In the genomic region with DNA sequence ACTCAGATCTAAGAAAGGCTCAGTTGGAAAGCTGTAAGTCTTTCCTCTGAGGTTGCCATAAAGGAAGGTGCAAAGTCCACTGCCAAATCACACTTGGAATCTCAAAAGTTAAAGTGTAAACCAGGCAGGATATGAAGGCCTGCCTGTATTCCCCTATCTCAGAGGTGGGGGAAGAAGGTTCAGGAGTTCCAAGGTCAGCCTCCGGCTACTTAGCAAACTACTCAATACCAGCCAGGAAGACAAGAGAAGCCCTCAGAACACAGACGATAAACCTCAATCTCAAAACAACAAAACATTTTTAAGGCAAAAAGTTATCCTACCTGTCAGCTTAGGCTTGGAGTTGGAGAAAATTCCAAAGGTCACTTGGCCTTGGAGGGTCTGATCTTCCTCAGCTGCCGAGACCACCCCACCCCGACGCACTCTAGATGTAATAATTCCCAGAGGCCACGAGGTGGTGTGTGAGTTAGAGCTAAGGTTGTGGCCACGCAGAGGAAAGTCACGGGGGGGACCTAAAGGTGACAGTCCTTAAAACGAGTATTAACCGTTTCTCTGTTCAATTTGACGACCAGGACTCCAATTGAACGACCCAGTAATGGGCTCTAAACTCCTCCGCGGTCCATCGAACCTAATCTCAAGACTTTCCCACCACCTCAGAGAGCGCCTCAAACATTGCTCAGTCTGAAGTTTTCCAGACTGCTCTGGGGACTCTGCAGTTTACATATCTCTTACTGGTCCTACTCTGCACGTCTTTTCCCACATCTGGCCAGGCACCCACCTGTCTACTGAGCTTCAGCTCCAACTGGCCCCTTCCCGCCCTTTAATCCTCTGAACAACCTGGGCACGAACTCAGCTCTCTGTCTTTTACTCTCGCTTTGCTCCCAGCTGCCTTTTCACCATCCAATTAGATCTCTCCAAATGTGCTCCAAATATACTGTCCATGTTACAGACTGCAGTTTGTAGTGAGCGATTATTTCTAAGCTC, we compare ENCODE assay signal across 7 mouse cellular contexts. TPM values are rescaled to one million over a fixed set of nuclear protein-coding genes. Genes with fewer than 3 reads are reported as not detected.
DNase-seq lines count a peak whose midpoint lies in the region; ATAC-seq and TF ChIP-seq lines count a peak whose summit lies in the region.

No protein-coding gene starts in this region.

- peaks cover 7% of the 10 kb centered on the region; the same call in 1 of the 2 replicates for H3K79me2 ChIP-seq in MEL (ENCODE audit: control insufficient read depth, insufficient read depth, low read length, poor library complexity)

- ATAC-seq in common myeloid progenitor, adult 5-6 weeks (replicated peaks; ENCODE audit: low read depth, poor library complexity, severe bottlenecking) = peak; percentile 74
- ATAC-seq in heart, embryonic 12.5 days (ENCODE audit: insufficient number of reproducible peaks, low FRiP score) = no peak
- ATAC-seq in kidney, embryonic 14.5 days (ENCODE audit: low FRiP score, low TSS enrichment) = peak; percentile 36
- 0 out of 2 replicates have a peak, but pooled peaks have one; percentile 15 for ATAC-seq in lung, embryonic 16.5 days (ENCODE audit: low read depth)

- no peak overlapping the region for H3K27ac ChIP-seq in MEL (ENCODE audit: control insufficient read depth, low read depth, low read length)
- no peak overlapping the region for H3K27ac ChIP-seq in heart, embryonic 12.5 days (ENCODE audit: poor library complexity, severe bottlenecking)
- peak overlapping the region; percentile 43; the same call in 1 of the 2 replicates for H3K27ac ChIP-seq in kidney, embryonic 14.5 days (ENCODE audit: low read depth, low read length)
- peak overlapping the region; percentile 88 for H3K27ac ChIP-seq in lung, embryonic 16.5 days (ENCODE audit: low read length)

- H3K27me3 ChIP-seq in MEL (ENCODE audit: control insufficient read depth in 1 of 2, insufficient read depth in 2 of 2, low read length in 2 of 2) = peaks cover 0 to 1% of the 10 kb centered on the region in 2 experiments; a peak in 1 of 4 replicates
- no peaks in the 10 kb centered on the region for H3K27me3 ChIP-seq in heart, embryonic 12.5 days (replicated peaks)
- no peaks in the 10 kb centered on the region for H3K27me3 ChIP-seq in kidney, embryonic 14.5 days (ENCODE audit: control insufficient read depth, insufficient read depth, low read length)
- H3K27me3 ChIP-seq in lung, embryonic 16.5 days (ENCODE audit: control insufficient read depth, insufficient read depth, low read depth, low read length) = no peaks in the 10 kb centered on the region

- 11% methylated on average over 21 of the region's 21 CpGs for WGBS in heart, embryonic 12.5 days
- WGBS in kidney, embryonic 14.5 days = 7% methylated on average over 21 of the region's 21 CpGs
- WGBS in lung, embryonic 16.5 days = 5% methylated on average over 21 of the region's 21 CpGs

- no peak for TF ChIP-seq EP300 in MEL (IDR thresholded peaks at IDR 0.05; ENCODE audit: low read depth in 1 of 2, low read length in 2 of 2)

- TF ChIP-seq POLR2A in MEL (IDR thresholded peaks at IDR 0.05; ENCODE audit: control insufficient read depth in 1 of 2, insufficient read depth in 1 of 2, low read depth in 1 of 2, low read length in 2 of 2, poor library complexity in 1 of 2) = no peak

- TF ChIP-seq CTCF in MEL (IDR thresholded peaks at IDR 0.05 in 2 of 3, conservative IDR thresholded peaks at IDR 0.05 in 1 of 3; ENCODE audit: control insufficient read depth in 1 of 3, insufficient read depth in 1 of 3, low read depth in 2 of 3, low read length in 3 of 3, poor library complexity in 1 of 3, severe bottlenecking in 1 of 3) = peak; percentile 38 to 59 (median 42)

- TF ChIP-seq RAD21 in MEL (IDR thresholded peaks at IDR 0.05; ENCODE audit: low read depth, low read length) = peak; percentile 43

- H3K9me3 ChIP-seq in MEL (replicated peaks; ENCODE audit: insufficient read depth, low read length) = no peaks in the 10 kb centered on the region
- H3K9me3 ChIP-seq in heart, embryonic 12.5 days (replicated peaks) = no peaks in the 10 kb centered on the region
- no peaks in the 10 kb centered on the region; the same call in 1 of the 2 replicates for H3K9me3 ChIP-seq in kidney, embryonic 14.5 days (ENCODE audit: control insufficient read depth, low read length)
- no peaks in the 10 kb centered on the region for H3K9me3 ChIP-seq in lung, embryonic 16.5 days (ENCODE audit: control insufficient read depth, low read length)

- peak overlapping the region; percentile 34 for H3K9ac ChIP-seq in MEL (ENCODE audit: control insufficient read depth, low read depth, low read length, poor library complexity, severe bottlenecking)
- peak overlapping the region; percentile 82; the same call in 1 of the 2 replicates for H3K9ac ChIP-seq in heart, embryonic 12.5 days
- H3K9ac ChIP-seq in kidney, embryonic 14.5 days (ENCODE audit: low read depth, low read length) = no peak overlapping the region
- peak overlapping the region; percentile 95 for H3K9ac ChIP-seq in lung, embryonic 16.5 days (ENCODE audit: low read length)

- peak overlapping the region; percentile 43 to 57 for H3K4me3 ChIP-seq in MEL (ENCODE audit: control insufficient read depth in 1 of 2, insufficient read depth in 1 of 2, low read depth in 2 of 2, low read length in 2 of 2)
- H3K4me3 ChIP-seq in heart, embryonic 12.5 days = peak overlapping the region; percentile 74
- peak overlapping the region; percentile 79 for H3K4me3 ChIP-seq in kidney, embryonic 14.5 days (ENCODE audit: low read length)
- H3K4me3 ChIP-seq in lung, embryonic 16.5 days (ENCODE audit: low read length) = peak overlapping the region; percentile 92

- H3K4me2 ChIP-seq in heart, embryonic 12.5 days = peak overlapping the region; percentile 82
- H3K4me2 ChIP-seq in kidney, embryonic 14.5 days (replicated peaks; ENCODE audit: low read depth, low read length) = peak overlapping the region; percentile 75
- peak overlapping the region; percentile 84 for H3K4me2 ChIP-seq in lung, embryonic 16.5 days (ENCODE audit: low read depth, low read length)

- peak; percentile 12 for DNase-seq in CD4-positive helper T cell, adult 2 months (ENCODE audit: low read depth, low spot score)
- peak; percentile 63 for DNase-seq in MEL (ENCODE audit: low read depth, low spot score)
- DNase-seq in ovary, postnatal 14 days (ENCODE audit: low spot score) = peak; percentile 15

- peaks cover 0 to 5% of the 10 kb centered on the region in 2 experiments; a peak in 2 of 4 replicates for H3K4me1 ChIP-seq in MEL (ENCODE audit: control insufficient read depth in 1 of 2, insufficient read depth in 2 of 2, low read length in 2 of 2)
- peaks cover 7% of the 10 kb centered on the region for H3K4me1 ChIP-seq in heart, embryonic 12.5 days (replicated peaks)
- 0 out of 2 replicates have a peak, but pooled peaks cover 12% of the 10 kb centered on the region for H3K4me1 ChIP-seq in kidney, embryonic 14.5 days (ENCODE audit: control insufficient read depth, insufficient read depth, low read length)
- peaks cover 20% of the 10 kb centered on the region for H3K4me1 ChIP-seq in lung, embryonic 16.5 days (replicated peaks; ENCODE audit: control insufficient read depth, insufficient read depth, low read length)

- H3K36me3 ChIP-seq in MEL (ENCODE audit: control insufficient read depth in 1 of 2, insufficient read depth in 2 of 2, low read length in 2 of 2) = no peaks in the 10 kb centered on the region
- no peaks in the 10 kb centered on the region for H3K36me3 ChIP-seq in heart, embryonic 12.5 days
- H3K36me3 ChIP-seq in kidney, embryonic 14.5 days (ENCODE audit: control insufficient read depth, insufficient read depth, low read length) = no peaks in the 10 kb centered on the region
- no peaks in the 10 kb centered on the region for H3K36me3 ChIP-seq in lung, embryonic 16.5 days (ENCODE audit: control insufficient read depth, insufficient read depth, low read length)

TF ChIP-seq in MEL, 35 proteins besides CTCF, POLR2A, EP300 and RAD21 (continues in another document):
- TF ChIP-seq ZNF384 (IDR thresholded peaks at IDR 0.05; ENCODE audit: low read depth, low read length) (no peak), NRF1 (IDR thresholded peaks at IDR 0.05; ENCODE audit: insufficient read depth, low read depth, low read length, poor library complexity, severe bottlenecking) (no peak), CHD2 (IDR thresholded peaks at IDR 0.05; ENCODE audit: low read length) (no peak), ZC3H11A (IDR thresholded peaks at IDR 0.05; ENCODE audit: low read depth, low read length) (peak; percentile 37), GABPA (IDR thresholded peaks at IDR 0.05; ENCODE audit: low read depth, low read length) (no peak), POLR2AphosphoS2 (IDR thresholded peaks at IDR 0.05; ENCODE audit: low read length) (no peak), ZKSCAN1 (IDR thresholded peaks at IDR 0.05; ENCODE audit: low read depth, low read length) (no peak), MYC (IDR thresholded peaks at IDR 0.05; ENCODE audit: low read depth, low read length) (no peak), MAX (IDR thresholded peaks at IDR 0.05; ENCODE audit: low read length) (no peak), USF1 (IDR thresholded peaks at IDR 0.05; ENCODE audit: low read depth, low read length) (no peak), POLR2AphosphoS5 (IDR thresholded peaks at IDR 0.05; ENCODE audit: borderline replicate concordance, low read depth, low read length) (no peak), MYB (IDR thresholded peaks at IDR 0.05; ENCODE audit: low read depth, low read length) (no peak), SIN3A (IDR thresholded peaks at IDR 0.05; ENCODE audit: low read length) (0 out of 2 replicates have a peak, but pooled peaks have one; percentile 26), HCFC1 (IDR thresholded peaks at IDR 0.05; ENCODE audit: low read depth, low read length) (no peak)

RNA-seq across cellular contexts. Expression of a gene that starts 0.9 kb away (rescaled TPM):
- total RNA-seq in MEL (2012; rRNA removed) = 4.0 and 4.5 TPM in 2 replicates
- 1 to 10 TPM in 1 of 2 experiments, not detected in 1; 7.1 TPM for polyA plus RNA-seq in MEL (2012; ENCODE audit: insufficient read depth in 1 of 2, insufficient read length in 2 of 2, low read depth in 1 of 2, low replicate concordance in 2 of 2, missing spikeins in 1 of 2)
- total RNA-seq in common myeloid progenitor, adult 5-6 weeks (2017) = not detected in 2 replicates
- polyA plus RNA-seq in heart, embryonic 12.5 days (2016; fragmentation: Nextera tagmentation; extraction: Ambion mirVana) = 9.3 and 9.9 TPM in 2 replicates
- polyA plus RNA-seq in kidney, embryonic 14.5 days (2014; fragmentation: Nextera tagmentation; extraction: Ambion mirVana) = 18.9 and 26.5 TPM in 2 replicates
- polyA plus RNA-seq in lung, embryonic 16.5 days (2015; fragmentation: Nextera tagmentation; extraction: Ambion mirVana) = 27.6 and 27.8 TPM in 2 replicates

RNA-seq across cellular contexts. Expression of a gene that starts 37.4 kb away (rescaled TPM):
- total RNA-seq in MEL (2012; rRNA removed) = not detected in 2 replicates
- not detected for polyA plus RNA-seq in MEL (2012; ENCODE audit: insufficient read depth in 1 of 2, insufficient read length in 2 of 2, low read depth in 1 of 2, low replicate concordance in 2 of 2, missing spikeins in 1 of 2)
- total RNA-seq in common myeloid progenitor, adult 5-6 weeks (2017) = not detected in 2 replicates
- 0.03 TPM in 1 of 2 replicates, not detected in the other for polyA plus RNA-seq in heart, embryonic 12.5 days (2016; fragmentation: Nextera tagmentation; extraction: Ambion mirVana)
- polyA plus RNA-seq in kidney, embryonic 14.5 days (2014; fragmentation: Nextera tagmentation; extraction: Ambion mirVana) = 3.7 and 4.9 TPM in 2 replicates
- 0.23 and 0.39 TPM in 2 replicates for polyA plus RNA-seq in lung, embryonic 16.5 days (2015; fragmentation: Nextera tagmentation; extraction: Ambion mirVana)

Comparison
In these comparisons a context has a peak if more than half of its experiments do, and no peak if none do; other contexts are left out.
1. DNase-seq: peak in every context shown above with its lines; median percentile 63 in MEL; 15 in ovary, postnatal 14 days; 12 in CD4-positive helper T cell, adult 2 months.
2. H3K27ac ChIP-seq: peak in kidney, embryonic 14.5 days (single experiment) and lung, embryonic 16.5 days (single experiment); none in MEL (single experiment) and heart, embryonic 12.5 days (single experiment).
3. Peak in every context shown above with its lines, with median percentiles within 50 percentile points of each other: H3K4me3 ChIP-seq and H3K4me2 ChIP-seq.